Mouse (Mus musculus) forebrain, embryonic 11.5 days (tissue): ENCODE data around the gene Pla2g4e. TPM values are rescaled to one million over a fixed set of nuclear protein-coding genes. Genes with fewer than 3 reads are reported as not detected.

Source experiments
- ATAC-seq: fragments of 200-750 bp; cut with Nextera tagmentation; replicated peaks from 2 replicates; pipeline ENCODE4 v1.8.0; 2017; ENCODE audit warnings: moderate TSS enrichment; ENCODE audit not compliant: low FRiP score
- DNase-seq: peaks from one replicate; pipeline ENCODE4 v3.0.0-alpha.2; 2017; ENCODE audit warnings: low spot score
- H3K27ac ChIP-seq: fragments of 300-500 bp; sonication (generic); 2 replicates; pipeline ENCODE4 v1.5.1; 2014; ENCODE audit warnings: low read depth, low read length
- H3K27me3 ChIP-seq: fragments of 300-500 bp; sonication (generic); 2 replicates; pipeline ENCODE4 v1.6.1; 2014; ENCODE audit warnings: mild to moderate bottlenecking, low read length, mixed read lengths; ENCODE audit not compliant: control insufficient read depth, insufficient read depth
- H3K36me3 ChIP-seq: fragments of 300-500 bp; sonication (generic); 2 replicates; pipeline ENCODE4 v1.6.1; 2014; ENCODE audit warnings: mild to moderate bottlenecking, low read length, moderate library complexity, mixed read lengths; ENCODE audit not compliant: control insufficient read depth, insufficient read depth
- H3K4me1 ChIP-seq: fragments of 300-500 bp; sonication (generic); replicated peaks from 2 replicates; pipeline ENCODE4 v1.6.1; 2014; ENCODE audit warnings: low read length, mixed read lengths; ENCODE audit not compliant: control insufficient read depth, insufficient read depth
- H3K4me2 ChIP-seq: fragments of 300-500 bp; sonication (generic); 2 replicates; pipeline ENCODE4 v1.6.1; 2014; ENCODE audit warnings: low read depth, mild to moderate bottlenecking, low read length, moderate library complexity, mixed read lengths; ENCODE audit not compliant: severe bottlenecking
- H3K4me3 ChIP-seq: fragments of 300-500 bp; sonication (generic); 2 replicates; pipeline ENCODE4 v1.5.1; 2014; ENCODE audit warnings: low read depth, low read length
- H3K9ac ChIP-seq: fragments of 300-500 bp; sonication (generic); 2 replicates; pipeline ENCODE4 v1.6.1; 2014; ENCODE audit warnings: low read length
- H3K9me3 ChIP-seq: fragments of 300-500 bp; sonication (generic); 2 replicates; pipeline ENCODE4 v1.6.1; 2016; ENCODE audit warnings: low read length, mixed read lengths; ENCODE audit not compliant: control insufficient read depth
- WGBS: fragments of 180-500 bp; shearing (Covaris S2); extraction: QIAGEN DNeasy Blood & Tissue Kit; methylation state at CpG from one replicate; pipeline ENCODE4 v1.1.7; 2014; 5-methylcytosine and 5-hydroxymethylcytosine counted together
- polyA plus RNA-seq: library from polyadenylated mRNA; unstranded; fragments of >200 nt; fragmentation: Nextera tagmentation; extraction: Ambion mirVana; gene quantifications from 2 replicates; pipeline ENCODE4 v1.2.1, GENCODE M21; 2014

The Pla2g4e gene
- polyA plus RNA-seq, 1 experiment from 2014 or later: 0.09 TPM

- peak; percentile 76 for DNase-seq
- Histone ChIP-seq H3K27ac (no peak overlapping the region), H3K9me3 (no peaks in the 10 kb centered on the region), H3K4me2 (no peak overlapping the region), H3K27me3 (no peaks in the 10 kb centered on the region), H3K4me1 (no peaks in the 10 kb centered on the region), H3K36me3 (no peaks in the 10 kb centered on the region), H3K4me3 (no peak overlapping the region), H3K9ac (no peak overlapping the region)
- 17% methylated on average over 8 of the region's 8 CpGs for WGBS
- ATAC-seq: no peak
Observed at GRCm38 (mm10) chr2:120279961-120280360, 34.8 kb upstream of the Pla2g4e start.

GRCm38 (mm10) chr2:120276951-120277350 lies 31.8 kb upstream of the Pla2g4e start:
- DNase-seq (no peak), ATAC-seq (no peak)
- Histone ChIP-seq H3K27ac (no peak overlapping the region), H3K9me3 (no peaks in the 10 kb centered on the region), H3K27me3 (no peaks in the 10 kb centered on the region), H3K4me2 (no peak overlapping the region), H3K4me3 (no peak overlapping the region), H3K36me3 (no peaks in the 10 kb centered on the region), H3K9ac (no peak overlapping the region), H3K4me1 (no peaks in the 10 kb centered on the region)
- WGBS: 82% methylated on average over 4 of the region's 4 CpGs

DNA sequence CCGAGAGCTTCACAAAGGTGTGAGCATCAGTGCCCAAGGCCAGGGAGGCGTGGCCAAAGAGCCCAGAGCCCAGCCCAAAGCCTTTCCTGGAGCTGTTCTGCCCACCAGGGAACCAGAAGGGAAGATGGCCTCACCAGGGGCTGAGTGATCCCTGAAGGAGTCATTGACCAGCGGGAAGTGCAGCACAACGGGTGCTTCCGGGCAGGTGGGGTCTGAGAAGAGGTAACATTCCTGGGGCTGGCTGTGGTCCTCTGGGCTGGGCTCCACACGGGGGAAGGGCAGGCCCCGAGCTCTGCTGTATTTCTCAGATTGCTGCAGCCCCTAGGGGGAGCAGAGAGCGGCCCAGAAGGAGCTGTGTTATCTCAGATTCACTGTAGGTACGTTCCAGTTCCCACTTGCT lies 23.5 kb upstream of the Pla2g4e start:
- H3K4me2 ChIP-seq: peak overlapping the region; percentile 34; the same call in 1 of the 2 replicates
- DNase-seq (peak; percentile 64), ATAC-seq (no peak)
- H3K27me3 ChIP-seq: no peaks in the 10 kb centered on the region
- H3K4me1 ChIP-seq: no peaks in the 10 kb centered on the region
- H3K4me3 ChIP-seq: no peak overlapping the region
- no peaks in the 10 kb centered on the region for H3K9me3 ChIP-seq
- no peak overlapping the region; the same call in 1 of the 2 replicates for H3K9ac ChIP-seq
- 4% methylated on average over 9 of the region's 9 CpGs for WGBS
- H3K27ac ChIP-seq: no peak overlapping the region
- no peaks in the 10 kb centered on the region for H3K36me3 ChIP-seq

DNA sequence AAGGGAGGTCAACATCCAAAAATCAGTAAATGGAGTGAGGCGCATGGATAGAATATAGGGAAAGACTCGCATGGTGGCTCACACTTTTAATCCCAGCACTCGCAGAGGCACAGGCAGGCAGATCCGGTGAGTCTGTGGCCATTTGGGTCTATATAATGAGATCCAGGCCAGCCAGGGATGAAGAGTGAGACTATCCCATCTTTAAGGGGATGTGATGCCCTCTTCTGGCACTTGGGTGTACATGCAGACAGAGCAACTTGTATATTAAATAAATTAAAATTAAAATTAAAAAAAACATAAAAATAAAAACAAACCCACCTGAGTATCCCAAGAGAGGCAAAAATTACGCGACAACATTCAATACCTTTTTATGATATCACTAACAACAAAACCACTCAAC lies 20.4 kb upstream of the Pla2g4e start:
- H3K27ac ChIP-seq: no peak overlapping the region
- no peaks in the 10 kb centered on the region for H3K4me1 ChIP-seq
- H3K4me3 ChIP-seq: no peak overlapping the region
- ATAC-seq (no peak), DNase-seq (no peak)
- no peak overlapping the region for H3K9ac ChIP-seq
- no peaks in the 10 kb centered on the region for H3K27me3 ChIP-seq
- no peak overlapping the region for H3K4me2 ChIP-seq
- WGBS: 71% methylated on average over 6 of the region's 6 CpGs
- H3K36me3 ChIP-seq: no peaks in the 10 kb centered on the region
- H3K9me3 ChIP-seq: no peaks in the 10 kb centered on the region

DNA sequence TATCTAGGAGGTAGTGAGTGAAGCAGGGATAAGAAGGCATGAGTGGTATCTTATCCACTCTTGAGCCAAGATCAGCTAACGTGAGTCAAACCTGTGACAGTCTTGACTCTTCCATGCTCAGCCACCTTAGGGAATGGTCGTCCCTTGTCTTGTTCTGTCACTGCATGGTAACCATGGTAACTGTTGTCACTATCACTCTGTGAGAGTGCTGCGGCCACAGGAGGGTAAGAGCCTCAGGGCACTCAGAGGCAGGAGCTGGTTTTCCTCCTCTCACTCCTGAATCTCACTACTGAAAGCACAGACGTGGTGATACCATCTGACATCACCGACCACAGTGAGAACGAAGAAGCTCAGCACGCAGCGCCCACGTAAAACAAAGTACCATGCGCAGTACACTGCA lies 19.7 kb upstream of the Pla2g4e start:
- DNase-seq (no peak), ATAC-seq (no peak)
- Histone ChIP-seq H3K9ac (no peak overlapping the region), H3K9me3 (no peaks in the 10 kb centered on the region), H3K27ac (no peak overlapping the region), H3K27me3 (no peaks in the 10 kb centered on the region), H3K4me1 (no peaks in the 10 kb centered on the region), H3K4me2 (no peak overlapping the region), H3K4me3 (no peak overlapping the region), H3K36me3 (no peaks in the 10 kb centered on the region)
- 63% methylated on average over 10 of the region's 10 CpGs for WGBS

GRCm38 (mm10) chr2:120262876-120263275 lies 17.7 kb upstream of the Pla2g4e start:
- no peak for DNase-seq
- 52% methylated on average over 1 of the region's 1 CpGs for WGBS
- Histone ChIP-seq H3K4me2 (no peak overlapping the region), H3K9me3 (no peaks in the 10 kb centered on the region), H3K36me3 (no peaks in the 10 kb centered on the region), H3K27ac (no peak overlapping the region), H3K9ac (no peak overlapping the region), H3K4me1 (no peaks in the 10 kb centered on the region), H3K27me3 (no peaks in the 10 kb centered on the region), H3K4me3 (no peak overlapping the region)
- ATAC-seq: no peak

- Histone ChIP-seq H3K27ac (no peak overlapping the region), H3K9ac (no peak overlapping the region), H3K4me2 (no peak overlapping the region), H3K36me3 (no peaks in the 10 kb centered on the region), H3K27me3 (no peaks in the 10 kb centered on the region), H3K4me3 (no peak overlapping the region), H3K4me1 (no peaks in the 10 kb centered on the region), H3K9me3 (no peaks in the 10 kb centered on the region)
- ATAC-seq: no peak
- WGBS: 81% methylated on average over 3 of the region's 3 CpGs
- no peak for DNase-seq
Observed at GRCm38 (mm10) chr2:120261346-120261745, 16.2 kb upstream of the Pla2g4e start.

DNA sequence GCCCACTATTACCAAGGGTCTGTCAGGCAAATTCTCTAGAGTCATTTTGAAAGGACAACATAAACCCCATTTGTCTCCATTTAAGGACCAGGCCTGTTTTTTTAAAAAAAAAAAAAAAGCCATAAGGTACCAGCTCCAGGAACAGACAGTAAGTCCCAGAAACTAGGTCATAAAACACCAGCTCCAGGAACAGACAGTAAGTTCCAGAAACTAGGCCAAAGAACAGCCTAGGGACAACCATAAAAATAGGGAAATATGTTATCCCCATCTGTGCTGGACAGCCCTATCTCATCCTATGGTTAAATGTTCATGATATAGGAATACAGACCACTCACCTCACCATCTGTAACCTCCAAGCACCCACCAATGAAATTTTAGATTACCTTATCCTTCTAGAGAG lies 11.1 kb upstream of the Pla2g4e start:
- no peak overlapping the region for H3K9ac ChIP-seq
- ATAC-seq (no peak), DNase-seq (no peak)
- H3K27ac ChIP-seq: no peak overlapping the region
- no peaks in the 10 kb centered on the region for H3K27me3 ChIP-seq
- H3K9me3 ChIP-seq: no peaks in the 10 kb centered on the region
- H3K4me2 ChIP-seq: no peak overlapping the region
- H3K4me1 ChIP-seq: no peaks in the 10 kb centered on the region
- no peak overlapping the region for H3K4me3 ChIP-seq
- no peaks in the 10 kb centered on the region for H3K36me3 ChIP-seq

DNA sequence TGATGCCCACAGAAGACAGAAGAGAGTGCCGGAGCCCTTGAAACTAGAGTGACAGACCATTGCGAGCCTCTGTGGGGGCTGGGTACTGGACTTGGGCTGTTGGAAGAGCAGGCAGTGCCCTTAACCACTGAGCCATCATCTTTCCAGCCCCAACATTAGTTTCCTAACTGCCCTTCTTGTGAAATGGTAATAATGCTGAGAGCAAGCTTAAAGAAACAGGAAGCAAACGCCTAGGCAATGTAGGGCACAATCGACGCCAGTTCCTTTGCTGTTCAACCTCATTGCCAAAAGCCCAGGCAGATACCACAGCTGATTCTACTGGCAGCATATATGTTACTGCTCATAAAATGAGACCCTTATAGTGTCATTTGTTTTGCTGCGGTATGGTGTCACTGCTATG lies 7.5 kb upstream of the Pla2g4e start:
- H3K9me3 ChIP-seq: no peaks in the 10 kb centered on the region
- H3K9ac ChIP-seq: no peak overlapping the region
- no peak overlapping the region for H3K27ac ChIP-seq
- no peaks in the 10 kb centered on the region for H3K36me3 ChIP-seq
- no peak overlapping the region for H3K4me2 ChIP-seq
- H3K4me1 ChIP-seq: no peaks in the 10 kb centered on the region
- H3K4me3 ChIP-seq: no peak overlapping the region
- no peaks in the 10 kb centered on the region for H3K27me3 ChIP-seq
- DNase-seq: no peak
- WGBS: 92% methylated on average over 6 of the region's 6 CpGs
- no peak for ATAC-seq
